Mouse (Mus musculus): ENCODE data around the gene Oxgr1.

Oxgr1 gene

DNA sequence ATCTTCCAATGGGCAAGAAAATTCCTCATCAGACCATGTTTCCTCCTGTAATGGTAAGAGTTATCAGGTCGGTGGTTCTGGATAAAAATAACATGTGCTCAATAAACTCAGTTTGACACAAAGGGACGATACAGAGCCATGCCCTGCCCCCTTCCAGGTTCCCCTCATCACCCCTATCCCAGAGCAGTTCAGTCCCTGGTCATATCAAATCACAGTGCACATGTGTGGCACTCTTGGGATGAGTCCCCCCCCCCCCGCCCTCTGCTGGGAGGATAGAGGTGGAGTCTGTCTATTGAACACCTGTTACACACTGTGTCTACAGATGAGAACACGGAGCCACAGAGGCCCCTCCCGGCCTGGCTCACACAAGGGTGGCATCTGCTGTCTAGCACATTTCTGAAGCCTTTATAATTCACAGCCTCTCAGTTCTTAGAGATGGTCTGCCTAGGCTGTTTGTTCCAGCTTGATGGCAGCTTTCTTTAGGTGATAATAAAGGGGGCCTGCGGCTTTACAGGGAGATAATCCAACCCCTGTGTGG lies 61.5 kb downstream of the Oxgr1 start:
- DNase-seq (ENCODE audit: low spot score), result no peak

All from retina, embryonic 14.5 days (tissue).